Mouse (Mus musculus) midbrain, embryonic 12.5 days (tissue): ENCODE results near the gene Sgcb. TPM values are rescaled to one million over a fixed set of nuclear protein-coding genes. Genes with fewer than 3 reads are reported as not detected.
"Not testable (repeated sequence)": the region's sequence is repeated elsewhere in the genome, so short reads cannot be mapped to it uniquely, and the experiment has no call there.

Experiments
- ATAC-seq: fragments of 200-750 bp; cut with Nextera tagmentation; 2 replicates; pipeline ENCODE4 v1.8.0; 2017; ENCODE audit warnings: low read depth, moderate TSS enrichment, moderate library complexity; ENCODE audit not compliant: low FRiP score
- H3K27ac ChIP-seq: fragments of 300-500 bp; sonication (generic); replicated peaks from 2 replicates; pipeline ENCODE4 v1.5.1; 2016; ENCODE audit warnings: mild to moderate bottlenecking
- H3K27me3 ChIP-seq: fragments of 300-500 bp; sonication (generic); 2 replicates; pipeline ENCODE4 v1.6.1; 2016; ENCODE audit warnings: mild to moderate bottlenecking
- H3K36me3 ChIP-seq: fragments of 300-500 bp; sonication (generic); 2 replicates; pipeline ENCODE4 v1.6.1; 2016
- H3K4me1 ChIP-seq: fragments of 300-500 bp; sonication (generic); 2 replicates; pipeline ENCODE4 v1.6.1; 2016
- H3K4me2 ChIP-seq: fragments of 300-500 bp; sonication (generic); replicated peaks from 2 replicates; pipeline ENCODE4 v1.6.1; 2016; ENCODE audit warnings: mild to moderate bottlenecking, moderate library complexity
- H3K4me3 ChIP-seq: fragments of 300-500 bp; sonication (generic); 2 replicates; pipeline ENCODE4 v1.5.1; 2016; ENCODE audit warnings: mild to moderate bottlenecking
- H3K9ac ChIP-seq: fragments of 300-500 bp; sonication (generic); replicated peaks from 2 replicates; pipeline ENCODE4 v1.6.1; 2016; ENCODE audit warnings: mild to moderate bottlenecking, moderate library complexity
- H3K9me3 ChIP-seq: fragments of 300-500 bp; sonication (generic); 2 replicates; pipeline ENCODE4 v1.6.1; 2016; ENCODE audit warnings: mild to moderate bottlenecking
- WGBS: fragments of 180-500 bp; shearing (Covaris S2); methylation state at CpG from one replicate; pipeline ENCODE4 v1.1.7; 2016; 5-methylcytosine and 5-hydroxymethylcytosine counted together
- polyA plus RNA-seq: library from polyadenylated mRNA; unstranded; fragments of >200 nt; fragmentation: Nextera tagmentation; extraction: Ambion mirVana; gene quantifications from 2 replicates; pipeline ENCODE4 v1.2.1, GENCODE M21; 2016

Sgcb gene
- polyA plus RNA-seq, 1 experiment from 2014 or later = 23.4 TPM

- peaks cover 1% of the 10 kb centered on the region; the same call in 1 of the 2 replicates for H3K9me3 ChIP-seq
- H3K27ac ChIP-seq = no peak overlapping the region
- no peak for ATAC-seq
- WGBS = 54% methylated on average over 8 of the region's 8 CpGs
- peaks cover 20% of the 10 kb centered on the region for H3K4me1 ChIP-seq
- no peaks in the 10 kb centered on the region for H3K27me3 ChIP-seq
- no peak overlapping the region for H3K4me3 ChIP-seq
- no peak overlapping the region for H3K4me2 ChIP-seq
- H3K9ac ChIP-seq = no peak overlapping the region
- no peaks in the 10 kb centered on the region for H3K36me3 ChIP-seq
These were observed 46.2 kb downstream of the Sgcb start for GRCm38 (mm10) chr5:73601361-73601763.

GRCm38 (mm10) chr5:73599991-73600390 is 47.6 kb downstream of the Sgcb start:
- WGBS = 86% methylated on average over 2 of the region's 2 CpGs

GRCm38 (mm10) chr5:73598943-73599695 is 48.5 kb downstream of the Sgcb start:
- no peak overlapping the region for H3K9ac ChIP-seq
- H3K4me3 ChIP-seq = no peak overlapping the region
- H3K36me3 ChIP-seq = no peaks in the 10 kb centered on the region
- H3K4me2 ChIP-seq = no peak overlapping the region
- 62% methylated on average over 5 of the region's 5 CpGs for WGBS
- H3K4me1 ChIP-seq = peaks cover 20% of the 10 kb centered on the region
- H3K27ac ChIP-seq = peak overlapping the region; percentile 5; the same call in 1 of the 2 replicates
- no peaks in the 10 kb centered on the region for H3K9me3 ChIP-seq
- no peaks in the 10 kb centered on the region for H3K27me3 ChIP-seq
- peak; percentile 84 for ATAC-seq

More at GRCm38 (mm10) chr5:73599991-73600390, 47.6 kb downstream of the Sgcb start:
- Histone ChIP-seq H3K4me1 (peaks cover 20% of the 10 kb centered on the region), H3K27me3 (no peaks in the 10 kb centered on the region), H3K4me2 (no peak overlapping the region), H3K36me3 (no peaks in the 10 kb centered on the region), H3K27ac (no peak overlapping the region), H3K9ac (no peak overlapping the region), H3K4me3 (no peak overlapping the region), H3K9me3 (no peaks in the 10 kb centered on the region)
- ATAC-seq = no peak

- no peaks in the 10 kb centered on the region for H3K36me3 ChIP-seq
- WGBS = 76% methylated on average over 3 of the region's 3 CpGs
These were observed 60.5 kb downstream of the Sgcb start for GRCm38 (mm10) chr5:73587119-73587518.

GRCm38 (mm10) chr5:73586597-73586996 is 61.0 kb downstream of the Sgcb start:
- no peak for ATAC-seq
- no peaks in the 10 kb centered on the region for H3K36me3 ChIP-seq
- H3K9me3 ChIP-seq = no peaks in the 10 kb centered on the region
- no peaks in the 10 kb centered on the region for H3K27me3 ChIP-seq
- no peak overlapping the region for H3K27ac ChIP-seq
- H3K4me1 ChIP-seq = peaks cover 7% of the 10 kb centered on the region; the same call in 1 of the 2 replicates
- H3K4me3 ChIP-seq = no peak overlapping the region
- WGBS = 73% methylated on average over 4 of the region's 4 CpGs
- H3K9ac ChIP-seq = no peak overlapping the region
- H3K4me2 ChIP-seq = no peak overlapping the region

More at GRCm38 (mm10) chr5:73587119-73587518, 60.5 kb downstream of the Sgcb start:
- Histone ChIP-seq H3K4me3 (no peak overlapping the region), H3K4me1 (peaks cover 7% of the 10 kb centered on the region; the same call in 1 of the 2 replicates), H3K9me3 (no peaks in the 10 kb centered on the region), H3K4me2 (no peak overlapping the region), H3K9ac (no peak overlapping the region), H3K27me3 (no peaks in the 10 kb centered on the region), H3K27ac (no peak overlapping the region)
- ATAC-seq = no peak

- Histone ChIP-seq H3K4me2 (no peak overlapping the region), H3K9me3 (no peaks in the 10 kb centered on the region), H3K4me1 (peaks cover 7% of the 10 kb centered on the region; the same call in 1 of the 2 replicates), H3K27ac (peak overlapping the region; percentile 40), H3K27me3 (no peaks in the 10 kb centered on the region), H3K9ac (no peak overlapping the region), H3K4me3 (no peak overlapping the region), H3K36me3 (no peaks in the 10 kb centered on the region)
- ATAC-seq = no peak
- WGBS = 21% methylated on average over 7 of the region's 7 CpGs
These were observed 62.1 kb downstream of the Sgcb start for GRCm38 (mm10) chr5:73585212-73586115.

GRCm38 (mm10) chr5:73584011-73584410 is 63.6 kb downstream of the Sgcb start:
- H3K4me3 ChIP-seq, H3K4me2 ChIP-seq, H3K27ac ChIP-seq, H3K9me3 ChIP-seq, H3K36me3 ChIP-seq, H3K4me1 ChIP-seq, H3K27me3 ChIP-seq, H3K9ac ChIP-seq, ATAC-seq: not testable (repeated sequence)
- WGBS = 91% methylated on average over 6 of the region's 6 CpGs

Other genes with a start within 250 kb of the Sgcb start
- gene Cwh43, start 241.7 kb downstream of the Sgcb start, polyA plus RNA-seq = 0.20 TPM in 1 of 2 replicates, not detected in the other
- gene Dcun1d4, start 166.8 kb downstream of the Sgcb start, polyA plus RNA-seq = 58.4 and 62.2 TPM in 2 replicates
- gene Lrrc66, start 15.3 kb downstream of the Sgcb start, polyA plus RNA-seq = not detected in 2 replicates
- 0.13 and 0.14 TPM in 2 replicates for gene Spata18, start 3.6 kb upstream of the Sgcb start, polyA plus RNA-seq